Mouse (Mus musculus) kidney, embryonic 14.5 days (tissue): ENCODE measurements around the gene Scarf2. TPM values are rescaled to one million over a fixed set of nuclear protein-coding genes. Genes with fewer than 3 reads are reported as not detected.

ENCODE experiments used
- ATAC-seq: fragments of 200-750 bp; cut with Nextera tagmentation; 2 replicates; pipeline ENCODE4 v1.8.0; 2017; ENCODE audit warnings: moderate number of reproducible peaks, mild to moderate bottlenecking, moderate TSS enrichment, moderate library complexity; ENCODE audit not compliant: low FRiP score, low TSS enrichment
- H3K27ac ChIP-seq: fragments of 300-500 bp; sonication (generic); 2 replicates; pipeline ENCODE4 v1.5.1; 2014; ENCODE audit warnings: low read depth, mild to moderate bottlenecking, low read length, moderate library complexity, mixed read lengths
- H3K27me3 ChIP-seq: fragments of 300-500 bp; sonication (generic); 2 replicates; pipeline ENCODE4 v1.6.1; 2014; ENCODE audit warnings: mild to moderate bottlenecking, low read length; ENCODE audit not compliant: control insufficient read depth, insufficient read depth
- H3K36me3 ChIP-seq: fragments of 300-500 bp; sonication (generic); 2 replicates; pipeline ENCODE4 v1.6.1; 2014; ENCODE audit warnings: low read length, mixed read lengths; ENCODE audit not compliant: control insufficient read depth, insufficient read depth
- H3K4me1 ChIP-seq: fragments of 300-500 bp; sonication (generic); 2 replicates; pipeline ENCODE4 v1.6.1; 2014; ENCODE audit warnings: low read length, mixed read lengths; ENCODE audit not compliant: control insufficient read depth, insufficient read depth
- H3K4me2 ChIP-seq: fragments of 300-500 bp; sonication (generic); replicated peaks from 2 replicates; pipeline ENCODE4 v1.6.1; 2014; ENCODE audit warnings: low read depth, mild to moderate bottlenecking, low read length
- H3K4me3 ChIP-seq: fragments of 300-500 bp; sonication (generic); 2 replicates; pipeline ENCODE4 v1.5.1; 2014; ENCODE audit warnings: mild to moderate bottlenecking, low read length
- H3K9ac ChIP-seq: fragments of 300-500 bp; sonication (generic); 2 replicates; pipeline ENCODE4 v1.6.1; 2014; ENCODE audit warnings: low read depth, mild to moderate bottlenecking, low read length, moderate library complexity
- H3K9me3 ChIP-seq: fragments of 300-500 bp; sonication (generic); 2 replicates; pipeline ENCODE4 v1.6.1; 2016; ENCODE audit warnings: low read length; ENCODE audit not compliant: control insufficient read depth
- WGBS: fragments of 180-500 bp; shearing (Covaris S2); extraction: QIAGEN DNeasy Blood & Tissue Kit; methylation state at CpG from one replicate; pipeline ENCODE4 v1.1.7; 2014; 5-methylcytosine and 5-hydroxymethylcytosine counted together
- polyA plus RNA-seq: library from polyadenylated mRNA; unstranded; fragments of >200 nt; fragmentation: Nextera tagmentation; extraction: Ambion mirVana; gene quantifications from 2 replicates; pipeline ENCODE4 v1.2.1, GENCODE M21; 2014

The Scarf2 gene
- polyA plus RNA-seq, 1 experiment from 2014 or later, result 17.2 TPM

GRCm38 (mm10) chr16:17843701-17844365 is 46.8 kb downstream of the Scarf2 start:
- H3K27ac ChIP-seq, result no peak overlapping the region
- H3K27me3 ChIP-seq, result no peaks in the 10 kb centered on the region
- H3K36me3 ChIP-seq, result peaks cover 79% of the 10 kb centered on the region
- ATAC-seq, result no peak
- H3K9me3 ChIP-seq, result no peaks in the 10 kb centered on the region
- WGBS, result 91% methylated on average over 10 of the region's 10 CpGs
- no peaks in the 10 kb centered on the region for H3K4me1 ChIP-seq
- no peak overlapping the region for H3K4me2 ChIP-seq
- H3K9ac ChIP-seq, result no peak overlapping the region
- H3K4me3 ChIP-seq, result no peak overlapping the region

GRCm38 (mm10) chr16:17848431-17848830 is 51.3 kb downstream of the Scarf2 start:
- no peaks in the 10 kb centered on the region for H3K27me3 ChIP-seq
- no peak for ATAC-seq
- peaks cover 89% of the 10 kb centered on the region for H3K36me3 ChIP-seq

GRCm38 (mm10) chr16:17848928-17849327 is 51.8 kb downstream of the Scarf2 start:
- no peak overlapping the region for H3K4me2 ChIP-seq
- H3K27me3 ChIP-seq, result no peaks in the 10 kb centered on the region
- H3K4me3 ChIP-seq, result no peak overlapping the region
- WGBS, result 34% methylated on average over 1 of the region's 1 CpGs
- no peaks in the 10 kb centered on the region for H3K4me1 ChIP-seq
- H3K27ac ChIP-seq, result no peak overlapping the region
- peaks cover 87% of the 10 kb centered on the region for H3K36me3 ChIP-seq
- no peak for ATAC-seq
- no peaks in the 10 kb centered on the region for H3K9me3 ChIP-seq
- H3K9ac ChIP-seq, result no peak overlapping the region

More at GRCm38 (mm10) chr16:17848431-17848830, 51.3 kb downstream of the Scarf2 start:
- 94% methylated on average over 6 of the region's 6 CpGs for WGBS
- H3K4me2 ChIP-seq, result no peak overlapping the region
- H3K27ac ChIP-seq, result no peak overlapping the region
- no peak overlapping the region for H3K4me3 ChIP-seq
- no peaks in the 10 kb centered on the region for H3K4me1 ChIP-seq
- no peaks in the 10 kb centered on the region for H3K9me3 ChIP-seq
- H3K9ac ChIP-seq, result no peak overlapping the region

- no peaks in the 10 kb centered on the region for H3K27me3 ChIP-seq
- no peak overlapping the region for H3K9ac ChIP-seq
- H3K27ac ChIP-seq, result no peak overlapping the region
- WGBS, result 88% methylated on average over 6 of the region's 6 CpGs
- peaks cover 87% of the 10 kb centered on the region for H3K36me3 ChIP-seq
- ATAC-seq, result no peak
- no peaks in the 10 kb centered on the region for H3K4me1 ChIP-seq
- no peak overlapping the region for H3K4me3 ChIP-seq
- no peak overlapping the region for H3K4me2 ChIP-seq
- no peaks in the 10 kb centered on the region for H3K9me3 ChIP-seq
These were observed 52.4 kb downstream of the Scarf2 start for GRCm38 (mm10) chr16:17849486-17849885.

GRCm38 (mm10) chr16:17851331-17851730 is 54.2 kb downstream of the Scarf2 start:
- WGBS, result 95% methylated on average over 5 of the region's 5 CpGs
- Histone ChIP-seq H3K4me2 (no peak overlapping the region), H3K9me3 (no peaks in the 10 kb centered on the region), H3K9ac (no peak overlapping the region), H3K27me3 (no peaks in the 10 kb centered on the region), H3K27ac (no peak overlapping the region), H3K36me3 (peaks cover 79% of the 10 kb centered on the region), H3K4me1 (no peaks in the 10 kb centered on the region), H3K4me3 (no peak overlapping the region)
- no peak for ATAC-seq

- Histone ChIP-seq H3K27ac (no peak overlapping the region), H3K4me1 (no peaks in the 10 kb centered on the region), H3K36me3 (peaks cover 79% of the 10 kb centered on the region), H3K27me3 (no peaks in the 10 kb centered on the region), H3K4me3 (no peak overlapping the region), H3K9ac (no peak overlapping the region), H3K9me3 (no peaks in the 10 kb centered on the region), H3K4me2 (no peak overlapping the region)
- ATAC-seq, result no peak
- WGBS, result 93% methylated on average over 1 of the region's 1 CpGs
These were observed 54.8 kb downstream of the Scarf2 start for GRCm38 (mm10) chr16:17851860-17852259.

GRCm38 (mm10) chr16:17853263-17853662 is 56.2 kb downstream of the Scarf2 start:
- Histone ChIP-seq H3K4me1 (no peaks in the 10 kb centered on the region), H3K9ac (no peak overlapping the region), H3K9me3 (no peaks in the 10 kb centered on the region), H3K4me2 (no peak overlapping the region), H3K27me3 (no peaks in the 10 kb centered on the region), H3K36me3 (peaks cover 82% of the 10 kb centered on the region), H3K4me3 (no peak overlapping the region), H3K27ac (no peak overlapping the region)
- 80% methylated on average over 2 of the region's 2 CpGs for WGBS
- no peak for ATAC-seq

GRCm38 (mm10) chr16:17857157-17857556 is 60.1 kb downstream of the Scarf2 start:
- ATAC-seq, result no peak
- H3K9ac ChIP-seq, result no peak overlapping the region
- no peak overlapping the region for H3K27ac ChIP-seq
- H3K27me3 ChIP-seq, result no peaks in the 10 kb centered on the region
- peaks cover 76% of the 10 kb centered on the region for H3K36me3 ChIP-seq
- no peak overlapping the region for H3K4me3 ChIP-seq
- H3K4me1 ChIP-seq, result no peaks in the 10 kb centered on the region
- no peaks in the 10 kb centered on the region for H3K9me3 ChIP-seq
- WGBS, result 93% methylated on average over 7 of the region's 7 CpGs
- no peak overlapping the region for H3K4me2 ChIP-seq
